Mouse (Mus musculus) common myeloid progenitor, adult 5-6 weeks (primary cell): ENCODE results near the gene Psmd8. TPM values are rescaled to one million over a fixed set of nuclear protein-coding genes. Genes with fewer than 3 reads are reported as not detected.
"Not testable (repeated sequence)": the region's sequence is repeated elsewhere in the genome, so short reads cannot be mapped to it uniquely, and the experiment has no call there.

Experiments used
- ATAC-seq: replicated peaks from 2 replicates; pipeline ENCODE4 v1.8.0; 2016; ENCODE audit warnings: low read depth, mild to moderate bottlenecking, moderate TSS enrichment, inconsistent platforms; ENCODE audit not compliant: poor library complexity, severe bottlenecking
- total RNA-seq: library from RNA; stranded (forward); fragments of 200-1000, 187-1606 nt; gene quantifications from 2 replicates; pipeline ENCODE4 v1.2.3, GENCODE M21; 2017

Gene Psmd8
- 130 and 171 TPM in 2 replicates for total RNA-seq

DNA sequence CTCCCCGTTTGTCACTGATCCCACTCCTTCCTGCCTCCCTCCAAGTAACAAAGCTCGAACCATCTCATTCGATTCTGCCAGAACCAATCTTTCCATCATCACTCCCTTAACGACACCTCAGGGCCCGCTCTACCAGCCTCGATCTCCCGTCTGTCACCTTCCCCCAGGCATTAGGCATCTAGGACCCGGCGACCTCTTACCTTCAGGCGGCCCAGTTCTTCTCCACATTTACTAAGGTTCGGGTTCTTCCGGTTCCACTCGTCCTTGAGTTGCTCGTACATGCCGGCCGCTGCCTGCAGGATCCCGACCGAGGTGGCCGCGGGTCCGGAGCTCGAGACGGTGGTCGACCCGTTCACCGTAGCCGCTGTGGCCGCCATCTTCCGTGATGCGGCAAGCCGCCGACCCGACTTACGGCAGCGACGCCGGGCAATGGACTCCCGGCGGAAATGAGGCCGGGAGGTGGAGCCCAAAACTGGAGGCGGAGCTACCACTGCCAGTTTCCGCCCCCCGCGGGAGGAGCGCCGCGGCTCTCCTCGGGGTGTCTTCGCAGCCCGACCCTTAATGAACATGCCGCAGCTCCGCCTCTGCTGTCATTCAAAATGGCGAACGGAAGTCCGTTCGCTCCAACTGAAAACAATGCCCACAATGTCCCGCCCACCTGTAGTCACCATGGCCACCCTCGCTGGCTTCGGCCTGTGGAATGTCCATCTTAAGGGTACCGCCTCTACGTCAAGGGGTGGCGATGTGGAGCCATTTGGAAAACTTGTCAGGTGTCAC, at the start of gene Psmd8:
Gene Psmd8 (minus strand): TSS at position 625 of the 777 bp plus-strand sequence.
- peak; percentile 98 for ATAC-seq

- no peak for ATAC-seq
Measured at GRCm38 (mm10) chr7:29228202-29228601, 47.7 kb upstream of the Psmd8 start.

GRCm38 (mm10) chr7:29225520-29225919, 45.0 kb upstream of the Psmd8 start:
- no peak for ATAC-seq

GRCm38 (mm10) chr7:29224756-29225394, 44.4 kb upstream of the Psmd8 start:
- ATAC-seq, result peak; percentile 39; the same call in 1 of the 2 replicates

DNA sequence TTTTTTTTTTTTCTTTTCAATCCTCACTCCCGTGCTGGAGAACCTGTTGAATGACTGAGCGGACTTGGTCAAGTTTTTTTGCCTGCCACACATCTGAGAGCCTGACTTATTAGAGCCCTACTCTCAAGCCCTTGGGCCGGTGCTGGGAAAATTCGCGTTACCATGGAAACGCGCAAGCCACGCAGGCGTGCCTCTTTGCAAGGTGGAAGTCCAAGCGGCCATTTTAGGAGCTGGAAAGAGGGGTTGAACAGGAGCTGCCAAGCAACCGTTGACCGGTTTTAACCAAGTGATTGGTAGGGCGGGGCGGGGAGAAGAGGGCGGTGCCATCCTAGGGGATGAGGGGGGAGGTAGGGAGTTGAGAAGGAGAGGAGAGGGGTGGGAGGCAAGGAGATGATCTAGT, 34.3 kb upstream of the Psmd8 start:
- no peak for ATAC-seq

GRCm38 (mm10) chr7:29214236-29214635, 33.7 kb upstream of the Psmd8 start:
- ATAC-seq, result no peak

GRCm38 (mm10) chr7:29213675-29214082, 33.2 kb upstream of the Psmd8 start, which contains the start of gene Catsperg1:
Gene Catsperg1 (minus strand): TSS chr7:29214035.
- no peak for ATAC-seq

DNA sequence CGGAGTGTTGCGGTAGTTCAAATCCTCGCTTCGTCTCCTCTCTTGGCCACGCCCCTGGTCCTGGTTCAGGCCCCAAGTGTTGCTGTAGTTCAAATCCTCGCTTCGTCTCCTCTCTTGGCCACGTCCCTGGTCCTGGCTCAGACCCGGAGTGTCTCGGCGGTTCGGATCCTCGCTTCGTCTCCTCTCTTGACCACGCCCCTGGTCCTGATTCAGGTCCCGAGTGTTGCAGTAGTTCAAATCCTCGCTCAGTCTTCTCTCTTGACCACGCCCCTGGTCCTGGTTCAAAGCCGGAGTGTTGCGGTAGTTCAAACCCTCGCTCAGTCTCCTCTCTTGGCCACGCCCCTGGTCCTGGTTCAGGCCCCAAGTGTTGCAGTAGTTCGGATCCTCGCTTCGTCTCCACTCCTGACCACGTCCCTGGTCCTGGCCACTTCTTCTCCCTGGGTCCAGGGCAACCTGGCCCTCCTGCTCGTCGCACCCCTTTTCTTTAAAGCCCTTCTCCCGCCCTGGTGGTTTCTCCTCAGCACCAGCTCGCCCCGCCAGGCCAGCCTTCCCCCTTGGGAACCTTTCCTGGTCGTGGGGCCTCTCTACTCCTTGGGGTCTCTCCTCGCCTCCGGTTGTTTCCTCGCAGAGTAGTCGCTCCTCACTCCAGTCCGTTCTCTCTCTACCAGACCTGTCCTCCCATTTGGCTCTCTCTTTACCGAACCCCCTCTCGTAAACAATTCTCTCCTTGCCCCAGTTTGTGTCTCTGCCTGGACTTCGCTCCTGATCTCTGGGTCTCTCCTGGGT, 32.5 kb upstream of the Psmd8 start:
- ATAC-seq, result not testable (repeated sequence)

DNA sequence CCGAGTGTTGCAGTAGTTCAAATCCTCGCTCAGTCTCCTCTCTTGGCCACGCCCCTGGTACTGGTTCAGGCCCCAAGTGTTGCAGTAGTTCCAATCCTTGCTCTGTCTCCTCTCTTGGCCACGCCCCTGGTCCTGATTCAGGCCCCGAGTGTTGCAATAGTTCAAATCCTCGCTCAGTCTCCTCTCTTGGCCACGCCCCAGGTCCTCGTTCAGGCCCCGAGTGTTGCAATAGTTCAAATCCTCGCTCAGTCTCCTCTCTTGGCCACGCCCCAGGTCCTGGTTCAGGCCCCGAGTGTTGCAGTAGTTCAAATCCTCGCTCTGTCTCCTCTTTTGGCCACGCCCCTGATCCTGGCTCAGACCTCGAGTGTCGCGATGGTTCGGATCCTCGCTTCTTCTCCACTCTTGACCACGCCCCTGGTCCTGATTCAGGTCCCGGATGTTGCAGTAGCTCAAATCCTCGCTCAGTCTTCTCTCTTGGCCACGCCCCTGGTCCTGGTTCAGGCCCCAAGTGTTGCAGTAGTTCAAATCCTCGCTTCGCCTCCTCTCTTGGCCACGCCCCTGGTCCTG, 31.8 kb upstream of the Psmd8 start:
- ATAC-seq, result peak; percentile 8; the same call in 1 of the 2 replicates

DNA sequence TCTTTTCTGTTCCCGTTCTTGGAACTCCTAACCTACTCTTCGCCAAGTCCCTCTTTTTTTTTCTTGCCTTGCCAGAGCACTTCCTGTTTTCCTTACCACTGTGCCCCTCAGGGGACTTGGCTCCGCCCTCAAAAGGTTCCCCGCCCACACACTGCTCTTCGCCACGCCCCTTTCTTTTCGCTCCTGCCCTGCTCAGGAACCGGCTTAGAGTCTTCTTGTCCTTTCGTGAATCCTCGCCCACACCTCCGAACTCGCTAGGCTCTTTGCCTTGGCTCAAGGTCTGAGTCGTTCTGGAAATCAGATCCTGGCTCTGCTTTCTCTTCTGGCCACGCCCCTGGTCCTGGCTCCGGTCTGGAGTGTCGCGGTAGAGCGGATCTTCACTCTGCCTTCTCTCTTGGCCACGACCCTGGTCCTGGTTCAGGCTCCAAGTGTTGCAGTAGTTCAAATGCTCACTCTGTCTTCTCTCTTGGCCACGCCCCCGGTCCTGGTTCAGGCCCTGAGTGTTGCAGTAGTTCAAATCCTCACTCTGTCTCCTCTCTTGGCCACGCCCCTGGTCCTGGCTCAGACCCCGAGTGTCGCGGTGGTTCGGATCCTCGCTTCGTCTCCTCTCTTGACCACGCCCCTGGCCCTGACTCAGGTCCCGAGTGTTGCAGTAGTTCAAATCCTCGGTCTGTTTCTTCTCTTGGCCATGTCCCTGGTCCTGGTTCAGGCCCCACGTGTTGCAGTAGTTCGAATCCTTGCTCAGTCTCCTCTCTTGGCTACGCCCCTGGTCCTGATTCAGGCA, 31.1 kb upstream of the Psmd8 start:
- ATAC-seq, result peak; percentile 87

- ATAC-seq, result peak; percentile 57; the same call in 1 of the 2 replicates
Measured at GRCm38 (mm10) chr7:29211013-29211412, 30.5 kb upstream of the Psmd8 start.

- no peak for ATAC-seq
Measured at GRCm38 (mm10) chr7:29202577-29202976, 22.1 kb upstream of the Psmd8 start.

DNA sequence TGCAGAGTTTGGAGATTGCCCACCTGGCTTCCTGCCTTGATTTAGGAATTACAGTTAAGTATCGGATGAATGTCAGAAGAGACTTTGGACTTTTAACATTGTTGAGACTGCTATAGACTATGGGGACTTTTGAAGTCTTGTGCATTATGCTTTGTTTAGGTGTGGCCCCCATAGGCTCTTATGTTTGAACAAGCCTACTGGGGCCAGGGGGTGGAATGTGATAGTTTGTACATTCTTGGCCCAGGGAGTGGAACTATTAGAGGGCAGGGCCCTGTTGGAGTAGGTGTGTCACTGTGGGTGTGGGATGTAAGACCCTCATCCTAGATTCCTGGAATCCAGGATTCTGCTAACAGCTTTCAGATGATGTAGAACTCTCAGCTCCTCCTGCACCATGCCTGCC, 13.7 kb upstream of the Psmd8 start:
- not testable (repeated sequence) for ATAC-seq

GRCm38 (mm10) chr7:29181323-29181722, 822 bp upstream of the Psmd8 start:
- not testable (repeated sequence) for ATAC-seq

GRCm38 (mm10) chr7:29180854-29181236, 344 bp upstream of the Psmd8 start:
- ATAC-seq, result no peak

GRCm38 (mm10) chr7:29179323-29179722, 1.2 kb downstream of the Psmd8 start:
- ATAC-seq, result peak; percentile 17; the same call in 1 of the 2 replicates

DNA sequence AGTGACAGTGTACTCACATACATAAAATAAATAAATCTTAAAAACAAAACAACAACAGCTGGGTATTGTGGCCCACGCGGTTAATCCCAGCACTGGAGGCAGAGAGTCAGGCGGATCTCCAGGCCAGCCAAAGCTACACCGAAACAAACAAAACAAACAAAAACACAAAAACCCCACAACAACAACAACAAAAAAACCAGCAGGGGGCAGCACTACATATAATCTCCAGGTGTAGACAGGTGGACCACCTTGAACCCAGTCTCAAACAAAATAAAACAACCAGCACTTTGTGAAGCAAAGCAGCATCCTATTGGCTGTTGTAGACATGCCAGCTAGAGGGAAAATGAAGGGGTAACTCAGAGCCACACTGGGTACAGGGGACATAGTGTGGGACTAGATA, 2.4 kb downstream of the Psmd8 start:
- no peak for ATAC-seq

- ATAC-seq, result no peak
Measured at GRCm38 (mm10) chr7:29172390-29173016, 8.0 kb downstream of the Psmd8 start.

DNA sequence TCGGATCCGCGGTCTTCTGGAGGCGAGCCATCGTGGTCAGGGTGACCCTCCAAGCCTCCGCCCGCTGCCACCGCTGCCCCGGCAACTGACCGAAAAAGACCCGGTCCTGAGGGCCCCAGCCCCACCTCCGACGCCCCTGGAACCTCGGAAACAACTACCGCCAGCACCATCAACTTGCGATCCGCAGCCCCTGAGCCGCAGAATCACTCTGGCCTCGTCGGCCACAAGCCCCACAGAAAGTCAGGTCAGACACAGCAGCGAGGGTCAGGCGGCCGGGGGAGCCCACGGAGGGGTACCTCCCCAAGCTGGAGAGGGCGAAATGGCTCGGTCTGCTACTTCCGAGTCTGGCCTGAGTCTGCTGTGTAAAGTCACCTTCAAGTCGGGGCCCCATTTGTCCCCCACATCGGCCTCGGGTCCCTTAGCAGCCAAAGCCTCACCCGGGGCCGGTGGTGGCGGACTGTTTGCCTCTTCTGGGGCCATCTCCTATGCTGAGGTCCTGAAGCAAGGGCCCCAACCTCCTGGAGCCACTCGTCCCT, 8.9 kb downstream of the Psmd8 start:
- ATAC-seq, result no peak
